Mouse (Mus musculus) kidney, embryonic 15.5 days (tissue): ENCODE results near the gene Zfp784. TPM values are rescaled to one million over a fixed set of nuclear protein-coding genes. Genes with fewer than 3 reads are reported as not detected.

ENCODE experiments used
- ATAC-seq: fragments of 200-750 bp; cut with Nextera tagmentation; replicated peaks from 2 replicates; pipeline ENCODE4 v1.8.0; 2017; ENCODE audit warnings: moderate TSS enrichment; ENCODE audit not compliant: low FRiP score
- H3K27ac ChIP-seq: fragments of 300-500 bp; sonication (generic); 2 replicates; pipeline ENCODE4 v1.5.1; 2015; ENCODE audit warnings: mild to moderate bottlenecking, inconsistent platforms
- H3K27me3 ChIP-seq: fragments of 300-500 bp; sonication (generic); 2 replicates; pipeline ENCODE4 v1.6.1; 2015; ENCODE audit warnings: inconsistent platforms
- H3K36me3 ChIP-seq: fragments of 300-500 bp; sonication (generic); 2 replicates; pipeline ENCODE4 v1.6.1; 2015; ENCODE audit warnings: inconsistent platforms
- H3K4me1 ChIP-seq: fragments of 300-500 bp; sonication (generic); 2 replicates; pipeline ENCODE4 v1.6.1; 2015; ENCODE audit warnings: inconsistent platforms
- H3K4me2 ChIP-seq: fragments of 300-500 bp; sonication (generic); 2 replicates; pipeline ENCODE4 v1.6.1; 2015; ENCODE audit warnings: moderate library complexity, mild to moderate bottlenecking, inconsistent platforms
- H3K4me3 ChIP-seq: fragments of 300-500 bp; sonication (generic); replicated peaks from 2 replicates; pipeline ENCODE4 v1.5.1; 2015; ENCODE audit warnings: mild to moderate bottlenecking, inconsistent platforms
- H3K9ac ChIP-seq: fragments of 300-500 bp; sonication (generic); 2 replicates; pipeline ENCODE4 v1.6.1; 2015; ENCODE audit warnings: mild to moderate bottlenecking, inconsistent platforms
- H3K9me3 ChIP-seq: fragments of 300-500 bp; sonication (generic); replicated peaks from 2 replicates; pipeline ENCODE4 v1.6.1; 2016; ENCODE audit warnings: inconsistent platforms
- WGBS: fragments of 180-500 bp; shearing (Covaris S2); methylation state at CpG from one replicate; pipeline ENCODE4 v1.1.7; 2015; ENCODE audit warnings: mixed read lengths; 5-methylcytosine and 5-hydroxymethylcytosine counted together
- polyA plus RNA-seq: library from polyadenylated mRNA; unstranded; fragments of >200 nt; fragmentation: Nextera tagmentation; extraction: Ambion mirVana; gene quantifications from 2 replicates; pipeline ENCODE4 v1.2.1, GENCODE M21; 2015

The Zfp784 gene
- polyA plus RNA-seq, 1 experiment from 2014 or later: 6.4 TPM

DNA sequence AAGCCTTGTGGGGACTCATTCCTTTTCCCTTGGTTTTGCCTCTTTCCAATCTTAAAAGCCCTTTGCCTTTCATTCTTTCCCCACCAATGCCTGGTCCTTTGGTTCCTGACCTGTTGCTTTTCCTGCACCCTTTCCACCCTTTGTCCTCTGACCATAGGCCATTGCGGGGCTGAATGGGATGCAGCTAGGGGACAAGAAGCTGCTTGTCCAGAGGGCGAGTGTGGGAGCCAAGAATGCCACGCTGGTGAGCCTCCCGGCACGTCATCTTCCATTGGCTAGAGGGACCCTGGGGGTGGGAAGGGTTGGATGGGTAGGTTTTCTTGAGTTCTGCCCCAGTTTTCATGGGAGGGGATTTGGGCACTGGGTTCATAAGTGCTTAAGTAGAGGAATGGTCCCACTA lies 36.7 kb upstream of the Zfp784 start:
- Histone ChIP-seq H3K36me3 (peaks cover 92% of the 10 kb centered on the region), H3K9ac (no peak overlapping the region), H3K4me1 (no peaks in the 10 kb centered on the region), H3K4me3 (no peak overlapping the region), H3K27ac (no peak overlapping the region), H3K4me2 (no peak overlapping the region), H3K27me3 (no peaks in the 10 kb centered on the region), H3K9me3 (no peaks in the 10 kb centered on the region)
- no peak for ATAC-seq
- 96% methylated on average over 5 of the region's 5 CpGs for WGBS

DNA sequence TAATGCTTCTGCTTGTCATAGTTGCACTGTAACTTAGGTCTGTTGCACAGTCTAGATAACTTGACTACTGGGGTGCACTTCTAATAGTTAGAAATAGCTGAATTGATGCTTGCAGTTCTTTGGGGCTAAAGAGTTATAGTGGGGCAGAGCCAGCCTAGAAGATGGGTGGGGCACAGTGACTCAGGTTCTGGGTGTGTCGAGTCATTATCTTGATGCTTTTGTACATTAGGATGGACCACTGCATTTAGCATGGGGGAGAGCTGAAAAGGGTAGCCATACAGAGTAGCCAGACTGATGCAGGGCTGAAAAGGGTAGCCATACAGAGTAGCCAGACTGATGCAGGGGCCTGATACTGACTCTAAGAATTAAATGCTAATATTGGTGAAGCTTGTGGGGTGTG lies 35.3 kb upstream of the Zfp784 start:
- H3K4me1 ChIP-seq: no peaks in the 10 kb centered on the region
- no peak overlapping the region for H3K4me2 ChIP-seq
- no peak for ATAC-seq

GRCm38 (mm10) chr7:5064886-5065285 lies 26.6 kb upstream of the Zfp784 start:
- H3K4me3 ChIP-seq: peak overlapping the region; percentile 78; the same call in 1 of the 2 replicates
- H3K4me2 ChIP-seq: peak overlapping the region; percentile 92; the same call in 1 of the 2 replicates
- H3K9ac ChIP-seq: no peak overlapping the region
- peaks cover 48% of the 10 kb centered on the region for H3K36me3 ChIP-seq
- no peaks in the 10 kb centered on the region for H3K27me3 ChIP-seq
- H3K4me1 ChIP-seq: peaks cover 41% of the 10 kb centered on the region
- no peaks in the 10 kb centered on the region for H3K9me3 ChIP-seq
- 93% methylated on average over 6 of the region's 6 CpGs for WGBS
- ATAC-seq: no peak
- no peak overlapping the region for H3K27ac ChIP-seq

More for the DNA sequence above, 35.3 kb upstream of the Zfp784 start:
- no peak overlapping the region for H3K4me3 ChIP-seq
- WGBS: 76% methylated on average over 1 of the region's 1 CpGs
- H3K27ac ChIP-seq: no peak overlapping the region
- H3K36me3 ChIP-seq: peaks cover 99% of the 10 kb centered on the region
- no peaks in the 10 kb centered on the region for H3K27me3 ChIP-seq
- no peaks in the 10 kb centered on the region for H3K9me3 ChIP-seq
- no peak overlapping the region for H3K9ac ChIP-seq

GRCm38 (mm10) chr7:5062360-5063001 lies 24.2 kb upstream of the Zfp784 start:
- 0% methylated on average over 47 of the region's 51 CpGs for WGBS
- Histone ChIP-seq H3K27ac (peak overlapping the region; percentile 100), H3K9ac (peak overlapping the region; percentile 96), H3K27me3 (peaks cover 10% of the 10 kb centered on the region), H3K4me2 (peak overlapping the region; percentile 92), H3K4me3 (peak overlapping the region; percentile 78), H3K9me3 (no peaks in the 10 kb centered on the region), H3K4me1 (peaks cover 57% of the 10 kb centered on the region), H3K36me3 (peaks cover 24% of the 10 kb centered on the region)
- peak; percentile 47 for ATAC-seq

- peaks cover 16% of the 10 kb centered on the region for H3K27me3 ChIP-seq
- H3K9me3 ChIP-seq: no peaks in the 10 kb centered on the region
- peaks cover 63% of the 10 kb centered on the region for H3K4me1 ChIP-seq
- H3K27ac ChIP-seq: peak within 1 kb of the TSS; percentile 100
- H3K9ac ChIP-seq: peak within 1 kb of the TSS; percentile 96
- H3K4me2 ChIP-seq: peak within 1 kb of the TSS; percentile 92
- peak within 1 kb of the TSS; percentile 78 for H3K4me3 ChIP-seq
- peaks cover 18% of the 10 kb centered on the region for H3K36me3 ChIP-seq
- under 1% methylated on average over 64 of the region's 65 CpGs for WGBS
- peak; percentile 85 for ATAC-seq
These were observed 23.6 kb upstream of the Zfp784 start, which contains the start of gene U2af2 for GRCm38 (mm10) chr7:5061774-5062359. Gene U2af2, plus strand, starts transcription at chr7:5062143.

DNA sequence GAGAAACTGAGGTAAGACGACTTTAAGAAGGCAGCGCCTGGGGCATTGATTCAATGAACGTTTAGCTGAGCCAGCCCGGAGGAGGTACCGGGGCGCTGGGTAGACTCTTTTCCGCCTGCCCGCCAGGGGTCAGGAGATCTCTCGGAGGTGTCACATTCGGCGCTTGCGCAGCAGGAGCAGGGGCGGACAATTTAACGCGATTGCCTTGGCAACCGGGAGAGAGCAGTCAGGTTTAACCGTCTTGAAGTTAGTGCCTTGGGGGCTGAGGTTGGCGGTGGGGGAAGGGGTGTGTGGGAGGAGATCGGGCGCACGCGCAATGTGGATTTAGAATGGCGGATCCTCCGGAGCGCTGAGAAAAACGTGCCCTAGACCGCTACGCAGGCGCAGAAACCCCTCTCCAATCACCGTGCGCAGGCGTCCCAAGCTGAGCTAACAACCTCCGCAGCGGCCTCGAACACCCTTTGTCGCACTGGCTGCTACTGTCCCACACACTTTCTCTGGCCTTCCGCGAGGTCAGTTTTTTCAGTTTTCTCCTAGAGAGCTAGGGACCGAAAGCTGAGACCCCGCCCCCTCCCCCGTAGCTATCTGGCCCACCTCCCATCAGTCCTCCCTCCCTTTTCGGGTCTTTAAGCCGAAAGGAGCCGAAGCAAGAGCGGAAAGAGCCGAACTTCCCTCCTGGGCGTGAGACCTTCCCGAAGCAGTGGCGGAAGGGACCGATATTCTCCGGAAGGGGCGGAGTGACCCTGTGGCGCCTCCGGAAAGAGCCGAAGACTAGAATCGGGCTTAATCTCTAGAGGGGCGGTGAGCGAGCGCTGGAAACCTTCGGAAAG lies 22.9 kb upstream of the Zfp784 start:
- Histone ChIP-seq H3K27me3 (peaks cover 20% of the 10 kb centered on the region), H3K4me2 (peak overlapping the region; percentile 92), H3K4me3 (peak overlapping the region; percentile 78), H3K36me3 (peaks cover 10% of the 10 kb centered on the region), H3K9me3 (no peaks in the 10 kb centered on the region), H3K9ac (peak overlapping the region; percentile 96), H3K27ac (peak overlapping the region; percentile 100), H3K4me1 (peaks cover 67% of the 10 kb centered on the region)
- peak; percentile 91 for ATAC-seq
- under 1% methylated on average over 60 of the region's 60 CpGs for WGBS

GRCm38 (mm10) chr7:5060239-5060731 lies 22.0 kb upstream of the Zfp784 start:
- peaks cover 2% of the 10 kb centered on the region for H3K36me3 ChIP-seq
- peak overlapping the region; percentile 100 for H3K27ac ChIP-seq
- H3K9me3 ChIP-seq: no peaks in the 10 kb centered on the region
- peak; percentile 22 for ATAC-seq
- peak overlapping the region; percentile 96 for H3K9ac ChIP-seq
- WGBS: 2% methylated on average over 27 of the region's 27 CpGs
- H3K27me3 ChIP-seq: peaks cover 29% of the 10 kb centered on the region
- H3K4me2 ChIP-seq: peak overlapping the region; percentile 92
- peaks cover 61% of the 10 kb centered on the region for H3K4me1 ChIP-seq
- H3K4me3 ChIP-seq: peak overlapping the region; percentile 78

GRCm38 (mm10) chr7:5059421-5059820 lies 21.2 kb upstream of the Zfp784 start:
- peaks cover 59% of the 10 kb centered on the region for H3K4me1 ChIP-seq
- H3K4me3 ChIP-seq: 0 out of 2 replicates have a peak overlapping the region, but pooled peaks have one; percentile 78
- H3K27ac ChIP-seq: peak overlapping the region; percentile 100
- no peak overlapping the region for H3K9ac ChIP-seq
- no peaks in the 10 kb centered on the region for H3K9me3 ChIP-seq
- H3K4me2 ChIP-seq: no peak overlapping the region
- no peak for ATAC-seq
- no peaks in the 10 kb centered on the region; the same call in 1 of the 2 replicates for H3K36me3 ChIP-seq
- H3K27me3 ChIP-seq: peaks cover 38% of the 10 kb centered on the region
- WGBS: 94% methylated on average over 12 of the region's 12 CpGs

DNA sequence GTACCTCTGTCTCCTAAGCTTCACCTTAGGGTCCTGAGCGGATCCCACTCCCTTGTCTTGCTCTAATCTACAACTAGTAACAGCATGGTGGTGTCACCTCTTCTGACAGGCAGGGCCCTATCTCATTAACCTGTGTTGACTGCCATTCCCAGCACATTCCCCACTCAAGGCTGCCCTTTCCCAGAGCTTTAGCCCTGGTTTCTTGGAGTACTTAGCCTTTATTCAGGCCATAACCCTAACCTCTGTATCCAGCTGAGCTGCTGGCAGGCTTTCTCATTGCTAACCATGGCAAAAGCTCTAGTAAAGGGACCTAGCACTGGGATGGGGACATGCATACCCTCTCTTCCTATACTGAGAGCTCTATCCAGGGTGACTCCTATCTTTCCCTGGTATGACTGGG lies 20.4 kb upstream of the Zfp784 start:
- Histone ChIP-seq H3K9me3 (no peaks in the 10 kb centered on the region), H3K27me3 (peaks cover 46% of the 10 kb centered on the region), H3K36me3 (no peaks in the 10 kb centered on the region), H3K9ac (no peak overlapping the region), H3K4me1 (peaks cover 59% of the 10 kb centered on the region), H3K27ac (no peak overlapping the region), H3K4me2 (no peak overlapping the region), H3K4me3 (no peak overlapping the region)
- no peak for ATAC-seq
- 88% methylated on average over 1 of the region's 1 CpGs for WGBS

GRCm38 (mm10) chr7:5057804-5058203 lies 19.6 kb upstream of the Zfp784 start:
- H3K9ac ChIP-seq: no peak overlapping the region
- peaks cover 54% of the 10 kb centered on the region for H3K27me3 ChIP-seq
- ATAC-seq: no peak
- no peaks in the 10 kb centered on the region for H3K9me3 ChIP-seq
- no peaks in the 10 kb centered on the region for H3K36me3 ChIP-seq
- H3K4me1 ChIP-seq: peaks cover 62% of the 10 kb centered on the region
- peak overlapping the region; percentile 88 for H3K4me2 ChIP-seq
- H3K27ac ChIP-seq: 0 out of 2 replicates have a peak overlapping the region, but pooled peaks have one; percentile 56
- peak overlapping the region; percentile 61 for H3K4me3 ChIP-seq
- 27% methylated on average over 11 of the region's 11 CpGs for WGBS

GRCm38 (mm10) chr7:5057381-5057780 lies 19.1 kb upstream of the Zfp784 start:
- Histone ChIP-seq H3K4me2 (peak overlapping the region; percentile 88), H3K4me3 (peak overlapping the region; percentile 61), H3K36me3 (no peaks in the 10 kb centered on the region), H3K4me1 (peaks cover 66% of the 10 kb centered on the region), H3K27ac (peak overlapping the region; percentile 56; the same call in 1 of the 2 replicates), H3K27me3 (peaks cover 58% of the 10 kb centered on the region), H3K9me3 (no peaks in the 10 kb centered on the region), H3K9ac (peak overlapping the region; percentile 64)
- 28% methylated on average over 8 of the region's 8 CpGs for WGBS
- ATAC-seq: no peak
